Mouse (Mus musculus): Measurements from ENCODE around the gene Pde4d. TPM values are rescaled to one million over a fixed set of nuclear protein-coding genes. Genes with fewer than 3 reads are reported as not detected.

Gene Pde4d
- polyA plus RNA-seq, 1 experiment from 2014 or later: 23.8 TPM

DNA sequence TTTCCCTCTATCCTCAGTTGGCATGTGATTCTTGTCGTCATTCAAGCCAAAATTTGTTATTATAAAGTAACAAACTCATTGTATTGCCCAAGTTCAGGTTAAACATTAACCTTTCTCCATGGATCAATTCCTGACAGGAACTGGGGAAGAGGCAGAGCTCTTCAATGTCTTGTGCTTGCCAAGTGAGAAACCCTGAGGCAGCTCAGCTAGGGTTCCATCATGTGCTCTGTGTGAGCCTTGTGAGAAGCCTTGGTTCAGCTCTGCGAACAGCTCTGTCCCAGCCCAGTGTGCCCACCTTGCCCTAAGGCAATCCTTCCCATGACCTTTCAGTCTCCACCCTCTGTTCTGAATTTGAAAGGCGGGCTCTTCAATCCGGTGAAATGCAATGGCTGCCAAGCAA is 1150.0 kb downstream of the Pde4d start:
- 73% methylated on average over 4 of the region's 4 CpGs for WGBS
- no peak for ATAC-seq (ENCODE audit: extremely low read depth, insufficient number of reproducible peaks, low FRiP score, low TSS enrichment)
- Histone ChIP-seq H3K27ac (replicated peaks) (no peak overlapping the region), H3K9ac (no peak overlapping the region), H3K4me3 (no peak overlapping the region), H3K27me3 (replicated peaks) (no peaks in the 10 kb centered on the region), H3K4me1 (no peaks in the 10 kb centered on the region), H3K36me3 (no peaks in the 10 kb centered on the region), H3K9me3 (no peaks in the 10 kb centered on the region), H3K4me2 (no peak overlapping the region)

DNA sequence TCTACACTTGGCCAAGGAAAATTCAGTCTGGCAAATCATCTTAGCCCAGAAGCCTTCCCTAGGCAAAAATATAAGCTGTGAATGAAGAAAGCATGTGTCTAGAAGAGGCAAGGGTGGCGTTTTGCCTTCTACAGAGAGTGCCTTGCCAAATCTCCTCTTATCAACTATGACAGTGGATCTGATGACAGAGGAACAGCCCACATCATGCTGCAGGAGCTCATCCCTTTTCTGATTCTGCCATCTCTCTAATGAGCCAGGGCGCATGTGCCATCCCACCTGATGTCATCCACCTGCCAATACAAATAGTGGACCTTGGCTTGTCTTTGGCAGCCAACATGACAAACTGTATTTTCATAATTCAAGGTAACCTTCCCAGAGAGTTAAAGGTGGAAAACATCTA is 1154.3 kb downstream of the Pde4d start:
- Histone ChIP-seq H3K27me3 (replicated peaks) (no peaks in the 10 kb centered on the region), H3K36me3 (no peaks in the 10 kb centered on the region), H3K4me1 (no peaks in the 10 kb centered on the region), H3K4me3 (no peak overlapping the region), H3K27ac (replicated peaks) (no peak overlapping the region), H3K9me3 (no peaks in the 10 kb centered on the region), H3K4me2 (no peak overlapping the region), H3K9ac (no peak overlapping the region)
- 69% methylated on average over 2 of the region's 2 CpGs for WGBS
- ATAC-seq (ENCODE audit: extremely low read depth, insufficient number of reproducible peaks, low FRiP score, low TSS enrichment): no peak

DNA sequence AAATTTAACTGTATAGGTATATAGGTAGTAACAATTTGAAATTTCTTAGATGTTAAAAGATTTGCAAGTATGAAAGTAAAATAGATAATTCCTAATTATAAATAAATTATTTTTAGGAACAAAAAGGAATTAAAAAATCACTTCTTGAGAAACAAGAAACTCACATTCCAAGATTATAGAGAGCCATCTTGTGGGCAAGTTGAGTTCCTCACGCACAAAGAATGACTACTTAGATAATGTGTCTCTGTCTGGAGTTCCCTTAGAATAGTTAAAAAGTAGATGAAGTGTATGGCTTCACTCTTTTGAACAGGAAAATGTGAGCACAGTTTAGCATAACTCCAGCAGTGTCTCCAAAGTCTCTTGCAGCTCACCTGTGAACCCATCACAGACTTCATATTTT is 1155.4 kb downstream of the Pde4d start:
- ATAC-seq (ENCODE audit: extremely low read depth, insufficient number of reproducible peaks, low FRiP score, low TSS enrichment): no peak
- no peaks in the 10 kb centered on the region for H3K27me3 ChIP-seq (replicated peaks)
- no peak overlapping the region for H3K4me2 ChIP-seq
- no peaks in the 10 kb centered on the region for H3K4me1 ChIP-seq
- no peak overlapping the region for H3K27ac ChIP-seq (replicated peaks)
- H3K9me3 ChIP-seq: no peaks in the 10 kb centered on the region
- H3K9ac ChIP-seq: no peak overlapping the region
- no peak overlapping the region for H3K4me3 ChIP-seq
- no peaks in the 10 kb centered on the region for H3K36me3 ChIP-seq
- WGBS: 55% methylated on average over 1 of the region's 1 CpGs

DNA sequence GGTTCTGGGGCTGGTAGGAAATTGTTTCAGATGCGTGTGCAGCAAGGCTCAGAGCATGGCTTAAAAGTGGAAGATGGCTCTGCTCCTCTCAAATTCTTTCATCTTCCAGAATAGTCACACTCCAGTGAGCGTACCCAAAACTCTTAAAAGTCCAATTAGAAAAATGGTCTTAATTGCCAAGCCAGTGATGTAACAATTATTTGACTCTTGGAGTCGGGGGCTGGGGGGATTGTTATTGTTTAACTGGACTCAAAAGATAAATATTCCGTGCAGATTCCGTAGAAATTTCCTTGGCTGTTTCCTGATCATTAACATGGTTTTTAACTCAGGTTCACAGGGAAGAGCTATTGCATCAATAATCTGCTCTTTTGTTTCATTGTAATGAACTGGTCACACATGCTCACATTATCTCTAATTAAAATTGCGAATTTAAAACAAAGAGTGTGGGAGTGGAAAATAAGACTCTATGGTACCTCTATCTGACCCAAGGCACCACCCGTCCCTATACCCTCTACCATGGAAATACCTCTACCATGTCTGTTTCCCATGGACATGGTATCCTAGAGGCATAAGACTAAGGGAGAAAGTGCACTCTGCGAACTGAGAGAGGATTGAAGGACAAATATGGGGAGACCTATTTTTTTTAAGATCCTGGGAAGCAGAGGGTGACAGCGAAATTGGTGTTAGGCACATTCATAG is 1159.5 kb downstream of the Pde4d start:
- WGBS: 57% methylated on average over 9 of the region's 9 CpGs
- ATAC-seq (ENCODE audit: extremely low read depth, insufficient number of reproducible peaks, low FRiP score, low TSS enrichment): no peak
- H3K4me2 ChIP-seq: peak overlapping the region; percentile 20; the same call in 1 of the 2 replicates
- H3K27ac ChIP-seq (replicated peaks): no peak overlapping the region
- peaks cover 3% of the 10 kb centered on the region; the same call in 1 of the 2 replicates for H3K4me1 ChIP-seq
- H3K27me3 ChIP-seq (replicated peaks): no peaks in the 10 kb centered on the region
- no peak overlapping the region for H3K9ac ChIP-seq
- H3K4me3 ChIP-seq: no peak overlapping the region
- H3K36me3 ChIP-seq: no peaks in the 10 kb centered on the region
- H3K9me3 ChIP-seq: no peaks in the 10 kb centered on the region

DNA sequence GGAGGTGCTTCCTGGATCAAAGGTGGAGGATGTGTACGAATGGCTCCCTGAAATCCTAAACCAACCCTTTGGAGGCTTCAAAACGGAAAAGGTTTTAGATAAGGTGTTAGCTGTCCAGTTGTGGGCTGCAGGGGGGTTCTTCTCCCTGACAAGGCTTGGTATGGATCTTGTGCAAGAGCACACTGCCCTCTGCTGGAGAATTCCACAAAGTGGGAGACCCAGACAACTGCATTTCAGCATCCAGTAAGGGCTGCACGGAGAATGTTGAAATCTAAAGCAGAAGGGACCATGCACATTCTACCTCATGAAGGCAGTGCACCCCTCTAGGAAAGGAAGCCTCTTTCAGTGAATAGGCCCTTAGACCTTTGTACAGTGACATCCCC is 1160.0 kb downstream of the Pde4d start:
- WGBS: 5% methylated on average over 3 of the region's 3 CpGs
- H3K27ac ChIP-seq (replicated peaks): no peak overlapping the region
- H3K27me3 ChIP-seq (replicated peaks): no peaks in the 10 kb centered on the region
- peaks cover 3% of the 10 kb centered on the region; the same call in 1 of the 2 replicates for H3K4me1 ChIP-seq
- no peaks in the 10 kb centered on the region for H3K9me3 ChIP-seq
- H3K4me3 ChIP-seq: no peak overlapping the region
- H3K36me3 ChIP-seq: no peaks in the 10 kb centered on the region
- ATAC-seq (ENCODE audit: extremely low read depth, insufficient number of reproducible peaks, low FRiP score, low TSS enrichment): no peak
- H3K4me2 ChIP-seq: peak overlapping the region; percentile 20; the same call in 1 of the 2 replicates
- H3K9ac ChIP-seq: no peak overlapping the region

DNA sequence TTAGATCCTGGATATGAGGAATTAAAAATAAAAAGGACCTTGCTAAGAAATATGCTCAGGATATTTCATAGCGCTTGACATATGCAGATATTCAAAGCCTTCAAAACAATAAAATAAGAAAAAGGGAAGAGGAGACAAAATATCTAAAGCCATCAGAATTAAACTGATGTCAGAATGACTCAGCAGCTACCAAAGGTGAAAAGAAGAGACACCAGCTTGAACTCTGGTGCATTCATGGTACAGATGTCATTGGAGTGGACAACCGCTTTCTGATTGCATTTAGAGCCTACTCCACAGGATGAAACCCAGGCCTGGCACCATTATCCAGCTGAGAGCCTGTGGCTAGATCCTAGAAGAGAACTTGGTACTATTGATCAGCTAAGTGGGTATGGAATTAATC is 1161.0 kb downstream of the Pde4d start:
- Histone ChIP-seq H3K4me3 (no peak overlapping the region), H3K9me3 (no peaks in the 10 kb centered on the region), H3K27me3 (replicated peaks) (no peaks in the 10 kb centered on the region), H3K4me2 (no peak overlapping the region), H3K9ac (no peak overlapping the region), H3K36me3 (no peaks in the 10 kb centered on the region), H3K4me1 (peaks cover 3% of the 10 kb centered on the region; the same call in 1 of the 2 replicates), H3K27ac (replicated peaks) (no peak overlapping the region)
- ATAC-seq (ENCODE audit: extremely low read depth, insufficient number of reproducible peaks, low FRiP score, low TSS enrichment): no peak
- WGBS: 85% methylated on average over 2 of the region's 2 CpGs

DNA sequence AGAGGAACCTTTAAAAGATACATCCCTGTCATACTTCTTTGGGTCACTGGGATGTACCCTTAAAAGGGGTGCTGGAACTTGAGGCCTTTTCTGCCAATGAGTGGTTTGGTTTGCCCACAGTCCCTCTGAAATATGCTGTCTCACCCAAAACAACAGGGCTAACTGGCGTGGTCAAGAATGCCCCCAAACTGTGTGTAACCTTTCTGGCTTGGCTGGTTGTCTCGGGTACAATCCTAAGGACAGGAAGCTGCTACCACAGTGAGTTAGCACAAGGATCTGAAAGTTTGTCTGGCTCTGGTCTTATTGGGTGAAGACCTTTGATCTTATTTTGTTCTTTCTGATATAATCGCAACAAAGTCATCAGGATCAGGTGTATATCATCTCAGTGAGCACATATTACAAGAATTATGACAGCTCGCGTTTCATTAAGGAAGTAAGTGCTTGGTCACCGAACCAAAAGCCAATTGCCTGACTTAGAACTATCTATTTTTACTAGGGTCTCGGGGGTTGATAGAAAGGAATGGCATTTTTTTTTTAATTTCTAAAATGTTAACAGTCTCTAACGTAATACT is 1165.6 kb downstream of the Pde4d start:
- Histone ChIP-seq H3K36me3 (no peaks in the 10 kb centered on the region), H3K4me1 (peaks cover 6% of the 10 kb centered on the region; the same call in 1 of the 2 replicates), H3K9me3 (no peaks in the 10 kb centered on the region), H3K27me3 (replicated peaks) (no peaks in the 10 kb centered on the region), H3K4me3 (no peak overlapping the region), H3K4me2 (no peak overlapping the region), H3K9ac (no peak overlapping the region), H3K27ac (replicated peaks) (no peak overlapping the region)
- ATAC-seq (ENCODE audit: extremely low read depth, insufficient number of reproducible peaks, low FRiP score, low TSS enrichment): no peak
- 59% methylated on average over 8 of the region's 8 CpGs for WGBS

DNA sequence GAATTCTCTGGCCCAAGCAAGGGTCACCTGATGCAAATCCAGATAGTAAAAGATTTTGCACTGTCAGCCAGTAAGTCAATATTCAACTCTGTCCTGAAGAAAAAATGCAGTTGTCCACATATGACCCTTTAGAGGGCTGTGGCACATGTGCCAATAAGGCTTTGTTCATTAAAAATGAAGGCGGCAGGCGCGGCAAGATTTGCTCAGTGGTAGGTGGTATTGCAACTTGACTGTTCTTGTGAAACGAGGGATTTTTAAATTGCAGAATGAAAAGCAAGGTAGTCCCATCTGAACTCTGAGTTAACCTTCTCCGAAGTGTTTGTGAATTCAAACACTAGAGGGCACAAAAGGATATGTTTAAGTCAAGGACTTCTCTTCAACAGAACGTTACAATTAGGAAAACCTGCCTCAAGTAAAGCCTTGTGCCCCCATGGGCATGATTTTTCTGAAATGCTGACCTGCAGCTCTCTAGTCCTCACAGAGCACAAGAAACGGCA is 1166.1 kb downstream of the Pde4d start:
- Histone ChIP-seq H3K4me1 (peaks cover 6% of the 10 kb centered on the region; the same call in 1 of the 2 replicates), H3K4me2 (0 out of 2 replicates have a peak overlapping the region, but pooled peaks have one; percentile 9), H3K4me3 (no peak overlapping the region), H3K36me3 (no peaks in the 10 kb centered on the region), H3K9ac (no peak overlapping the region), H3K27ac (replicated peaks) (no peak overlapping the region), H3K9me3 (no peaks in the 10 kb centered on the region), H3K27me3 (replicated peaks) (no peaks in the 10 kb centered on the region)
- ATAC-seq (ENCODE audit: extremely low read depth, insufficient number of reproducible peaks, low FRiP score, low TSS enrichment): no peak
- 8% methylated on average over 7 of the region's 7 CpGs for WGBS

DNA sequence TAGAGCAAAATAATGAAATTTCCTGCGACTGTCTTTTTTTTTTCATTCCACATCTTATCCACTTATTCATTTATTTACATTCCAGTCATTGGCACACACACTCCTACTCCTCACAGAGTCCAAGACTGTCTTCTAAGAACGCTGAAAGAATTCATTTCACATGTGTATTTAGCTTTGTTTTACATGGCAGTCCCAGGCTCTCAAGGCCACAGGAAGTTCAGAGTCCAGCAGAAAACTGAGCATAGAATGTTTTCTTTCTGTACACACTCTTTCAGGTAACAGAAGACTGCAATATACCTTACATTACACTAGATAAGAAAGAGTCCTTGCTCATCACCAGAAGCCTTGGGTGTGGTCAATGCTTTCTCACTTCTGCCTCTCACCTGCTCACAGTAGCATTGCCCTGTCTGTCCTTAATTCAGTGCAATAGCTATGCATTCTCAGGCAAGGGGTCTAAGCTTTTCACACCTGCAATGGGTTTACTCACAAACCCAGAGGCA is 1169.5 kb downstream of the Pde4d start:
- no peak for ATAC-seq (ENCODE audit: extremely low read depth, insufficient number of reproducible peaks, low FRiP score, low TSS enrichment)
- Histone ChIP-seq H3K4me2 (no peak overlapping the region), H3K9ac (no peak overlapping the region), H3K27me3 (replicated peaks) (no peaks in the 10 kb centered on the region), H3K9me3 (no peaks in the 10 kb centered on the region), H3K36me3 (no peaks in the 10 kb centered on the region), H3K4me3 (no peak overlapping the region), H3K27ac (replicated peaks) (no peak overlapping the region), H3K4me1 (peaks cover 16% of the 10 kb centered on the region)
- 51% methylated on average over 2 of the region's 2 CpGs for WGBS

DNA sequence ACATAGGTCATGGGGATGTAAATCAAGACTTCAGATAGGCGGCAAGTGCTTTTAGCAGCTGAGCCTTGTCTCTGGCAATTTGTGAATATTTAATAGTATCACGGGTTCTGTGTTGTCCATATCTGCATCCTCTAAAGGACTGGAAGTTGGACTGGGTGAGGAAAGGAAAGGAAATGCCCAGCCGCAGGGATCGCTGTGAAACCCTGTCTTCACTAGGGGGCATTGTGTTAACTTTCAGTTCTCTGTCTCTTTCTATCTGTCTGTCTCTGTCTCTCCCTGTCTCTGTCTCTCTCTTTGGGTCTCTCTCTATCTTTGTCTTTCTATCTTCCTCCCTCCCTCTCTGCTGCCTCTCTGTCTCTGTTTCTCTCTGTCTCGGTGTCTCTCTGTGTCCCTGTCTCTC is 1172.5 kb downstream of the Pde4d start:
- 52% methylated on average over 5 of the region's 5 CpGs for WGBS
- Histone ChIP-seq H3K27me3 (replicated peaks) (no peaks in the 10 kb centered on the region), H3K27ac (replicated peaks) (peak overlapping the region; percentile 66), H3K4me1 (peaks cover 33% of the 10 kb centered on the region), H3K4me2 (peak overlapping the region; percentile 48), H3K9ac (peak overlapping the region; percentile 45; the same call in 1 of the 2 replicates), H3K9me3 (no peaks in the 10 kb centered on the region), H3K4me3 (no peak overlapping the region), H3K36me3 (no peaks in the 10 kb centered on the region)
- ATAC-seq (ENCODE audit: extremely low read depth, insufficient number of reproducible peaks, low FRiP score, low TSS enrichment): no peak

DNA sequence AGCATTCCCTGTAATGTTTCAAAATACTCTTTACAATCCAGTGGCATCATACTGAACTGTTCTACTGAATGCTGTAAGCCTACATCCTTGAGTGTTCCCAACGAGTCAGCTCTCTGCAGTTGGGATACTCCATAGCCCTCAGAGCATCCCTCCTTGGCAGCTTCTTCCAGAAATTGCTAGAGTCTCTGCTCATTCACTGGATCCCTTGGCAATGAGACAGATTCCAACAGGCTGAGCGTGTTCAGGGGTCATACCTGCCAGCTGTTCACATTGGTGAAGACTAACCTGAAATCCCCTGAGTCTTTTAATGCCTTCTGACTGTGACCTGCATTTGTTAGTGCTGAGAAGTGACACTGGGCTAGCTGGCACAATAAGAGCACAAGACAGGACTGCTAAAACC is 1173.5 kb downstream of the Pde4d start:
- Histone ChIP-seq H3K9ac (no peak overlapping the region), H3K27ac (replicated peaks) (no peak overlapping the region), H3K4me3 (no peak overlapping the region), H3K4me2 (no peak overlapping the region), H3K27me3 (replicated peaks) (no peaks in the 10 kb centered on the region), H3K9me3 (no peaks in the 10 kb centered on the region), H3K36me3 (no peaks in the 10 kb centered on the region), H3K4me1 (peaks cover 34% of the 10 kb centered on the region)
- 68% methylated on average over 2 of the region's 2 CpGs for WGBS
- ATAC-seq (ENCODE audit: extremely low read depth, insufficient number of reproducible peaks, low FRiP score, low TSS enrichment): no peak
